ENCODE assay signal across 29 mouse cellular contexts in genomic region chr2:5429921-5430320, GRCm38 (mm10).
DNase-seq lines count a peak whose midpoint lies in the region; ATAC-seq and TF ChIP-seq lines count a peak whose summit lies in the region.
"Had no signal": no experiment of that assay in that cellular context is flagged by ENCODE, and none has a peak within 500 bp of the region (broad histone marks: within the 10 kb centered on the region; RNA-seq: fewer than 3 reads in every experiment).

No protein-coding gene starts in this region.

- H3K9me3 ChIP-seq in midbrain, postnatal 0 days (ENCODE audit: low read length) = no peaks in the 10 kb centered on the region
- no peaks in the 10 kb centered on the region for H3K9me3 ChIP-seq in midbrain, embryonic 15.5 days
- H3K9me3 ChIP-seq: embryonic facial prominence, embryonic 12.5 days; hindbrain, embryonic 12.5 days; neural tube, embryonic 12.5 days; stomach, embryonic 15.5 days had no signal

- no peak for TF ChIP-seq CTCF in layer of hippocampus, adult 2 months (conservative IDR thresholded peaks at IDR 0.05)
- TF ChIP-seq CTCF in midbrain, postnatal 0 days (IDR thresholded peaks at IDR 0.05) = no peak

- no peak overlapping the region for H3K4me3 ChIP-seq in layer of hippocampus, adult 2 months
- H3K4me3 ChIP-seq in midbrain, postnatal 0 days (ENCODE audit: low read depth, low read length) = no peak overlapping the region
- H3K4me3 ChIP-seq in midbrain, embryonic 15.5 days = no peak overlapping the region
- H3K4me3 ChIP-seq: embryonic facial prominence, embryonic 12.5 days; hindbrain, embryonic 12.5 days; midbrain, embryonic 10.5 days; myocyte; neural tube, embryonic 12.5 days; stomach, embryonic 15.5 days had no signal

- no peaks in the 10 kb centered on the region for H3K36me3 ChIP-seq in midbrain, postnatal 0 days (ENCODE audit: insufficient read depth, low read length)
- no peaks in the 10 kb centered on the region for H3K36me3 ChIP-seq in midbrain, embryonic 15.5 days (replicated peaks)
- H3K36me3 ChIP-seq: embryonic facial prominence, embryonic 12.5 days; hindbrain, embryonic 12.5 days; midbrain, embryonic 10.5 days; neural tube, embryonic 12.5 days; stomach, embryonic 15.5 days had no signal

- DNase-seq in layer of hippocampus, adult 2 months (ENCODE audit: low spot score in 2 of 2) = peak; percentile 38 to 67
- no peak for DNase-seq in layer of hippocampus, postnatal 10 days (ENCODE audit: low spot score in 2 of 2)
- DNase-seq in midbrain, postnatal 0 days (ENCODE audit: low spot score) = peak; percentile 34
- peak; percentile 44 for DNase-seq in Muller cell, postnatal 12 days (ENCODE audit: inconsistent ontology term)
- DNase-seq in heart, adult 8-10 months (ENCODE audit: low spot score) = no peak
- DNase-seq: adrenal gland, postnatal 14 days; B cell, adult 2 months; cerebellum, adult 11-12 months; cerebellum, adult 9-11 months; embryo, embryonic 11 days; gastrocnemius, postnatal 10 days; heart, postnatal 14 days; kidney, adult 11 months; kidney, postnatal 14 days; liver; lung, adult 2 months; lung, postnatal 10 days; right cerebral cortex, postnatal 25 days had no signal

- H3K9ac ChIP-seq in midbrain, postnatal 0 days (replicated peaks; ENCODE audit: low read length, poor library complexity, severe bottlenecking) = no peak overlapping the region
- H3K9ac ChIP-seq in midbrain, embryonic 15.5 days = no peak overlapping the region
- H3K9ac ChIP-seq: embryonic facial prominence, embryonic 12.5 days; hindbrain, embryonic 12.5 days; liver, embryonic 14.5 days; neural tube, embryonic 12.5 days; stomach, embryonic 15.5 days had no signal

- no peak overlapping the region for H3K4me2 ChIP-seq in midbrain, postnatal 0 days (ENCODE audit: low read depth, low read length, poor library complexity, severe bottlenecking)
- no peak overlapping the region for H3K4me2 ChIP-seq in midbrain, embryonic 15.5 days
- H3K4me2 ChIP-seq: embryonic facial prominence, embryonic 12.5 days; hindbrain, embryonic 12.5 days; neural tube, embryonic 12.5 days; stomach, embryonic 15.5 days had no signal

- ATAC-seq in midbrain, postnatal 0 days (ENCODE audit: low FRiP score) = no peak
- ATAC-seq in midbrain, embryonic 15.5 days (replicated peaks) = no peak
- ATAC-seq: forebrain, embryonic 14.5 days; inflammation-experienced regulatory T-cells, adult 6 months; midbrain, embryonic 16.5 days had no signal

- 48% methylated on average over 8 of the region's 8 CpGs for WGBS in midbrain, postnatal 0 days
- 58% methylated on average over 8 of the region's 8 CpGs for WGBS in midbrain, embryonic 15.5 days

- peaks cover 8% of the 10 kb centered on the region; the same call in 1 of the 2 replicates for H3K4me1 ChIP-seq in midbrain, postnatal 0 days (ENCODE audit: insufficient read depth, low read length)
- peaks cover 4% of the 10 kb centered on the region; the same call in 1 of the 2 replicates for H3K4me1 ChIP-seq in midbrain, embryonic 15.5 days
- H3K4me1 ChIP-seq: embryonic facial prominence, embryonic 12.5 days; stomach, embryonic 15.5 days had no signal

- H3K27ac ChIP-seq in layer of hippocampus, adult 2 months = peak overlapping the region; percentile 25; the same call in 1 of the 2 replicates
- no peak overlapping the region for H3K27ac ChIP-seq in midbrain, postnatal 0 days (ENCODE audit: low read depth, low read length)
- H3K27ac ChIP-seq in midbrain, embryonic 15.5 days = no peak overlapping the region
- H3K27ac ChIP-seq: embryonic facial prominence, embryonic 12.5 days; hindbrain, embryonic 12.5 days; liver, embryonic 14.5 days; midbrain, embryonic 10.5 days; neural tube, embryonic 12.5 days; stomach, embryonic 15.5 days had no signal

- no peaks in the 10 kb centered on the region for H3K27me3 ChIP-seq in midbrain, postnatal 0 days (ENCODE audit: insufficient read depth, low read length)
- no peaks in the 10 kb centered on the region for H3K27me3 ChIP-seq in midbrain, embryonic 15.5 days (replicated peaks)
- H3K27me3 ChIP-seq: embryonic facial prominence, embryonic 12.5 days; hindbrain, embryonic 12.5 days; neural tube, embryonic 12.5 days; stomach, embryonic 15.5 days had no signal

Comparison
In these comparisons a context has a peak if more than half of its experiments do, and no peak if none do; other contexts are left out.
1. DNase-seq: peak in layer of hippocampus, adult 2 months (2 of 2), midbrain, postnatal 0 days (single experiment) and Muller cell, postnatal 12 days (single experiment); none in layer of hippocampus, postnatal 10 days (0 of 2) and heart, adult 8-10 months (single experiment).